Mouse (Mus musculus) liver, embryonic 14.5 days (tissue): ENCODE measurements around the gene 4930474N05Rik. TPM values are rescaled to one million over a fixed set of nuclear protein-coding genes. Genes with fewer than 3 reads are reported as not detected.

Experiments used
- ATAC-seq: fragments of 200-750 bp; cut with Nextera tagmentation; 2 replicates; pipeline ENCODE4 v1.8.0; 2017; ENCODE audit warnings: moderate number of reproducible peaks, mild to moderate bottlenecking, moderate library complexity; ENCODE audit not compliant: insufficient read depth
- DNase-seq, 3 experiments: peaks; one replicate each; pipeline ENCODE4 v3.0.0-alpha.2; 2012 to 2013; ENCODE audit warnings: low read depth in 3 of 3, low spot score in 3 of 3
- H3K27ac ChIP-seq: fragments of 300-500 bp; sonication (generic); 2 replicates; pipeline ENCODE4 v1.5.1; 2014; ENCODE audit warnings: moderate library complexity, mild to moderate bottlenecking, control low read depth, inconsistent platforms
- H3K27me3 ChIP-seq: fragments of 300-500 bp; sonication (generic); 2 replicates; pipeline ENCODE4 v1.6.1; 2014; ENCODE audit warnings: mild to moderate bottlenecking, low read length, moderate library complexity; ENCODE audit not compliant: control insufficient read depth, insufficient read depth
- H3K36me3 ChIP-seq: fragments of 300-500 bp; sonication (generic); replicated peaks from 2 replicates; pipeline ENCODE4 v1.6.1; 2014; ENCODE audit warnings: low read depth; ENCODE audit not compliant: control insufficient read depth, insufficient read depth
- H3K4me1 ChIP-seq, 2 experiments: fragments of 200-500 bp in 1 of 2; fragments of 300-500 bp in 1 of 2; sonication (generic) in 1 of 2; replicated peaks; 2 replicates each; pipeline ENCODE4 v1.6.1; 2012 to 2014; ENCODE audit warnings: antibody characterized with exemption in 1 of 2, inconsistent platforms in 1 of 2, low read length in 1 of 2; ENCODE audit not compliant: control insufficient read depth in 2 of 2, insufficient read depth in 2 of 2
- H3K4me2 ChIP-seq: fragments of 300-500 bp; sonication (generic); 2 replicates; pipeline ENCODE4 v1.6.1; 2014; ENCODE audit warnings: low read depth, mild to moderate bottlenecking, control low read depth, moderate library complexity
- H3K4me3 ChIP-seq, 2 experiments: fragments of 200-500 bp in 1 of 2; fragments of 300-500 bp in 1 of 2; sonication (generic) in 1 of 2; 2 replicates each; pipeline ENCODE4 v1.5.1; 2012 to 2014; ENCODE audit warnings: low read depth in 2 of 2, low read length in 2 of 2, mild to moderate bottlenecking in 2 of 2, control low read depth in 1 of 2, inconsistent platforms in 1 of 2, moderate library complexity in 1 of 2; ENCODE audit not compliant: insufficient read depth in 1 of 2
- H3K9ac ChIP-seq: fragments of 300-500 bp; sonication (generic); replicated peaks from 2 replicates; pipeline ENCODE4 v1.6.1; 2014; ENCODE audit warnings: mild to moderate bottlenecking, control low read depth, moderate library complexity
- H3K9me3 ChIP-seq: fragments of 300-500 bp; sonication (generic); 2 replicates; pipeline ENCODE4 v1.6.1; 2016; ENCODE audit warnings: low read length, mixed read lengths; ENCODE audit not compliant: control insufficient read depth
- CTCF ChIP-seq: IDR thresholded peaks from 2 replicates; pipeline ENCODE4 v1.5.1; 2016; ENCODE audit warnings: antibody characterized with exemption, low read depth, control low read depth
- EP300 ChIP-seq: IDR thresholded peaks from 2 replicates; pipeline ENCODE4 v1.6.1; 2016; ENCODE audit warnings: antibody characterized with exemption, low read depth
- WGBS: fragments of 180-500 bp; shearing (Covaris S2); extraction: QIAGEN DNeasy Blood & Tissue Kit; methylation state at CpG from one replicate; pipeline ENCODE4 v1.1.7; 2014; ENCODE audit not compliant: insufficient replicate concordance; 5-methylcytosine and 5-hydroxymethylcytosine counted together
- polyA plus RNA-seq, 2 experiments: library from polyadenylated mRNA; depleted of rRNA in 1 of 2; stranded (reverse) in 1 of 2; unstranded in 1 of 2; fragments of >200 nt; fragmentation: Nextera tagmentation in 1 of 2; extraction: Ambion mirVana in 1 of 2; gene quantifications; 2 replicates each; pipeline versions ENCODE4 v1.2.1 to v1.2.3; 2012 to 2014

4930474N05Rik gene
- polyA plus RNA-seq (2012; rRNA removed) (not detected in 2 replicates), polyA plus RNA-seq (2014; fragmentation: Nextera tagmentation; extraction: Ambion mirVana) (not detected in 2 replicates)

GRCm38 (mm10) chr14:36094617-36095016 lies at the start of gene 4930474N05Rik:
4930474N05Rik (plus strand) TSS chr14:36094917.
- no peaks in the 10 kb centered on the region for H3K9me3 ChIP-seq
- no peak for DNase-seq
- no peak for TF ChIP-seq CTCF
- TF ChIP-seq EP300: no peak
- no peaks in the 10 kb centered on the region for H3K36me3 ChIP-seq
- no peak within 1 kb of the TSS for H3K4me2 ChIP-seq
- no peak within 1 kb of the TSS for H3K27ac ChIP-seq
- ATAC-seq: no peak
- no peaks in the 10 kb centered on the region for H3K4me1 ChIP-seq
- H3K4me3 ChIP-seq: no peak within 1 kb of the TSS
- no peak within 1 kb of the TSS for H3K9ac ChIP-seq
- H3K27me3 ChIP-seq: no peaks in the 10 kb centered on the region

DNA sequence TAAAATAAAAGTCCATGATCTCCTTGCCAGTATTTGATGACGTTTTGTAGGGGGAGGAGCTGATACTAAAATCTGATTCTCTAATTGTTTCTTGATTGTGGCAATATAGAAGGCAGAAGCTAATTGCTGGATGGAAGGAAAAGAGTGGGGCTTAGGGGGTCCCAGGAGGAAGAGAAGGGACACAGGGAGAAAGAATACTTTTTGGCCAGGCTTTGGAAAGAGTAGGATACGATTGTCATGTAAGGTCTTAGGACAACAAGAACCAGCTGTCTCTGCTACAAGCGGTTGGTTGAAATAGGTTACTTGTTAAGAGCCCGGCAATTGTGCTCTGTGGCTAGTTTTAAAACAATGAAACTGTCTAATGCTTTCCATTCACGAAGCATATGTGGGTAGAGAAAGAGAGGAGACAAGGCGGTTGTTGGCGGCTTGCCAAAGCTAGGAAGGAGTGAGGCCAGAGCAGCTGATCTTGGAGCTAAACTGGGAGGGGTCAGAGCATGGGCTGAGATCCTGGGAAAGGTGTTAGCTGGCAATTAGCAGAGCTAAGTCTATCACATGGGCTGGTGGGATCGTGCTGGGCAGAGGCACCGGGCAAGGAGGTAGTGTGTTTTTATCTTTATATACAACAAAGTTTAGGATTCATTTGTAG lies 45.8 kb upstream of the 4930474N05Rik start:
- H3K27ac ChIP-seq: no peak overlapping the region
- no peaks in the 10 kb centered on the region for H3K4me1 ChIP-seq
- no peaks in the 10 kb centered on the region for H3K36me3 ChIP-seq
- DNase-seq (no peak), ATAC-seq (no peak)
- TF ChIP-seq CTCF: no peak
- no peak for TF ChIP-seq EP300
- H3K4me3 ChIP-seq: no peak overlapping the region
- H3K27me3 ChIP-seq: no peaks in the 10 kb centered on the region
- H3K9ac ChIP-seq: no peak overlapping the region
- 42% methylated on average over 9 of the region's 9 CpGs for WGBS
- no peak overlapping the region for H3K4me2 ChIP-seq
- no peaks in the 10 kb centered on the region for H3K9me3 ChIP-seq

- Histone ChIP-seq H3K4me1 (no peaks in the 10 kb centered on the region), H3K4me2 (no peak overlapping the region), H3K36me3 (no peaks in the 10 kb centered on the region), H3K27ac (no peak overlapping the region), H3K9me3 (no peaks in the 10 kb centered on the region), H3K9ac (no peak overlapping the region), H3K4me3 (no peak overlapping the region), H3K27me3 (no peaks in the 10 kb centered on the region)
- TF ChIP-seq EP300 (no peak), CTCF (no peak)
- 58% methylated on average over 2 of the region's 2 CpGs for WGBS
- DNase-seq: no peak
- ATAC-seq: no peak
Measured at GRCm38 (mm10) chr14:36053281-36053680, 41.4 kb upstream of the 4930474N05Rik start.

GRCm38 (mm10) chr14:36098528-36098927 lies 3.8 kb downstream of the 4930474N05Rik start:
- 37% methylated on average over 3 of the region's 3 CpGs for WGBS
- no peaks in the 10 kb centered on the region for H3K4me1 ChIP-seq
- ATAC-seq (no peak), DNase-seq (no peak)
- H3K4me3 ChIP-seq: no peak overlapping the region
- TF ChIP-seq EP300: no peak
- no peak for TF ChIP-seq CTCF
- no peak overlapping the region for H3K9ac ChIP-seq
- no peaks in the 10 kb centered on the region for H3K9me3 ChIP-seq
- no peak overlapping the region for H3K27ac ChIP-seq
- no peaks in the 10 kb centered on the region for H3K36me3 ChIP-seq
- no peak overlapping the region for H3K4me2 ChIP-seq
- no peaks in the 10 kb centered on the region for H3K27me3 ChIP-seq

DNA sequence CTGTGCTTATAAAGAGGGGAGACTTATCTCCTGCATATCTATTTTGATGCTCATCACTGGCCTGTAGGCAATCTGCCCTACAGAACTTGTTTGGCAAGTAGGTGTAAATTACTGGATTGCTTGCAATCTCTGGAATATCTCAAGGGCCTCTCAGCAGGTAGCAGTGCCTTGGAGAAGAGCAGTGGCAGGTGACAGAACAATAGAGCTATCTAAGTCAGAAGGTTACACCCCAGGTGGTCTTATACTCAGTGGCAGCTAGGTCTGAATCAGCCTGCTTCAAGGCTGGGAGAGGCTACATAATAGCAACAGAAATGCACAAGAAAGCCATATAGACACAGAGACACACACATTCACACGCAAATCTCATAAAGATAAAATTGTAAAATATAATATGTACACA lies 4.9 kb downstream of the 4930474N05Rik start:
- Histone ChIP-seq H3K4me1 (no peaks in the 10 kb centered on the region), H3K4me3 (no peak overlapping the region), H3K4me2 (no peak overlapping the region), H3K27me3 (no peaks in the 10 kb centered on the region), H3K36me3 (no peaks in the 10 kb centered on the region), H3K9me3 (no peaks in the 10 kb centered on the region), H3K27ac (no peak overlapping the region), H3K9ac (no peak overlapping the region)
- TF ChIP-seq CTCF (no peak), EP300 (no peak)
- 49% methylated on average over 1 of the region's 1 CpGs for WGBS
- DNase-seq (no peak), ATAC-seq (no peak)
